9 mouse cellular contexts compared by ENCODE assay signal in genomic region chr19:6565136-6565535, GRCm38 (mm10).
DNase-seq lines count a peak whose midpoint lies in the region.
"Had no signal": no experiment of that assay in that cellular context is flagged by ENCODE, and none has a peak within 500 bp of the region (broad histone marks: within the 10 kb centered on the region; RNA-seq: fewer than 3 reads in every experiment).

No protein-coding gene starts in this region.

- DNase-seq in cerebellum, adult 9-11 months: peak; percentile 32
- no peak for DNase-seq in cerebellum, postnatal 36 days
- peak; percentile 43 to 53 for DNase-seq in cerebellum, postnatal 14 days
- DNase-seq in cerebellum, adult 9-10 months: no peak
- DNase-seq: adrenal gland, adult 2 months; adrenal gland, postnatal 10 days; adrenal gland, postnatal 25 days; embryo, embryonic 11 days; gastrocnemius, adult 2 months had no signal

Comparison
In these comparisons a context has a peak if more than half of its experiments do, and no peak if none do; other contexts are left out.
1. DNase-seq: peak in cerebellum, adult 9-11 months (single experiment) and cerebellum, postnatal 14 days (2 of 2); none in cerebellum, postnatal 36 days (0 of 2) and cerebellum, adult 9-10 months (single experiment).